In genomic region chr1:119292216-119292615, GRCm38 (mm10) we compare ENCODE assay signal across 9 mouse cellular contexts.
DNase-seq lines count a peak whose midpoint lies in the region; ATAC-seq and TF ChIP-seq lines count a peak whose summit lies in the region.
"Had no signal": no experiment of that assay in that cellular context is flagged by ENCODE, and none has a peak within 500 bp of the region (broad histone marks: within the 10 kb centered on the region; RNA-seq: fewer than 3 reads in every experiment).

No protein-coding gene starts in this region.

- H3K9ac ChIP-seq in heart, adult 2 months (ENCODE audit: low read depth, low read length), result no peak overlapping the region
- no peak overlapping the region for H3K9ac ChIP-seq in heart, embryonic 12.5 days
- H3K9ac ChIP-seq in intestine, embryonic 16.5 days (ENCODE audit: low read depth, low read length), result no peak overlapping the region

- DNase-seq in heart, adult 2 months, result peak; percentile 74 to 85
- peak; percentile 85 for DNase-seq in adrenal gland, postnatal 14 days
- peak; percentile 25 to 46 for DNase-seq in gastrocnemius, adult 8-10 months (ENCODE audit: low spot score in 2 of 2)
- DNase-seq in lung, postnatal 25 days (ENCODE audit: low spot score), result peak; percentile 77
- no peak for DNase-seq in B cell, adult 2 months
- no peak for DNase-seq in layer of hippocampus, adult 18-20 months (ENCODE audit: low spot score in 2 of 2)

- no peaks in the 10 kb centered on the region for H3K79me2 ChIP-seq in heart, adult 2 months (replicated peaks; ENCODE audit: control insufficient read depth, insufficient read depth, low read length)

- no peak for ATAC-seq in heart, embryonic 12.5 days (ENCODE audit: insufficient number of reproducible peaks, low FRiP score)
- ATAC-seq in intestine, embryonic 16.5 days, result no peak
- ATAC-seq: forebrain, embryonic 14.5 days had no signal

- peaks cover 5% of the 10 kb centered on the region; the same call in 1 of the 2 replicates for H3K4me1 ChIP-seq in heart, adult 2 months (ENCODE audit: control insufficient read depth, insufficient read depth, low read length)
- no peaks in the 10 kb centered on the region for H3K4me1 ChIP-seq in heart, embryonic 12.5 days (replicated peaks)
- H3K4me1 ChIP-seq in intestine, embryonic 16.5 days (ENCODE audit: control insufficient read depth, insufficient read depth, low read length), result no peaks in the 10 kb centered on the region

- no peak overlapping the region for H3K4me3 ChIP-seq in heart, adult 2 months
- no peak overlapping the region for H3K4me3 ChIP-seq in heart, embryonic 12.5 days
- no peak overlapping the region for H3K4me3 ChIP-seq in intestine, embryonic 16.5 days (ENCODE audit: low read length)

- TF ChIP-seq EP300 in heart, adult 2 months (IDR thresholded peaks at IDR 0.05; ENCODE audit: insufficient read depth, low read depth, low read length), result no peak

- H3K27ac ChIP-seq in heart, adult 2 months, result no peak overlapping the region
- H3K27ac ChIP-seq in heart, embryonic 12.5 days (ENCODE audit: poor library complexity, severe bottlenecking), result no peak overlapping the region
- H3K27ac ChIP-seq in intestine, embryonic 16.5 days (ENCODE audit: low read length), result no peak overlapping the region

- intact Hi-C loops in heart, adult 2 months (cut with DNase I), result no loop called here

- no peaks in the 10 kb centered on the region for H3K36me3 ChIP-seq in heart, adult 2 months (ENCODE audit: control insufficient read depth, insufficient read depth, low read length)
- no peaks in the 10 kb centered on the region for H3K36me3 ChIP-seq in heart, embryonic 12.5 days
- H3K36me3 ChIP-seq in intestine, embryonic 16.5 days (ENCODE audit: control insufficient read depth, insufficient read depth, low read length), result no peaks in the 10 kb centered on the region

- no peak overlapping the region for H3K4me2 ChIP-seq in heart, embryonic 12.5 days
- no peak overlapping the region for H3K4me2 ChIP-seq in intestine, embryonic 16.5 days (ENCODE audit: low read depth, low read length)

- TF ChIP-seq POLR2A in heart, adult 2 months (IDR thresholded peaks at IDR 0.05; ENCODE audit: insufficient read depth, low read depth, low read length), result no peak

- WGBS in heart, adult 2 months, result 35% methylated on average over 7 of the region's 7 CpGs
- 72% methylated on average over 7 of the region's 7 CpGs for WGBS in heart, embryonic 12.5 days
- WGBS in intestine, embryonic 16.5 days, result 75% methylated on average over 7 of the region's 7 CpGs

- H3K9me3 ChIP-seq in heart, embryonic 12.5 days (replicated peaks), result no peaks in the 10 kb centered on the region
- H3K9me3 ChIP-seq in intestine, embryonic 16.5 days (ENCODE audit: control insufficient read depth, low read length), result no peaks in the 10 kb centered on the region

- no peak for TF ChIP-seq CTCF in heart, adult 2 months (IDR thresholded peaks at IDR 0.05)

- no peaks in the 10 kb centered on the region for H3K27me3 ChIP-seq in heart, adult 2 months (ENCODE audit: control insufficient read depth, insufficient read depth, low read length)
- H3K27me3 ChIP-seq in heart, embryonic 12.5 days (replicated peaks), result no peaks in the 10 kb centered on the region
- H3K27me3 ChIP-seq in intestine, embryonic 16.5 days (replicated peaks; ENCODE audit: control insufficient read depth, insufficient read depth, low read length), result no peaks in the 10 kb centered on the region

Comparison
In these comparisons a context has a peak if more than half of its experiments do, and no peak if none do; other contexts are left out.
1. DNase-seq: peak in heart, adult 2 months (2 of 2), adrenal gland, postnatal 14 days (single experiment), gastrocnemius, adult 8-10 months (2 of 2) and lung, postnatal 25 days (single experiment); none in B cell, adult 2 months (0 of 2) and layer of hippocampus, adult 18-20 months (0 of 2).